Mouse (Mus musculus) embryonic facial prominence, embryonic 10.5 days (tissue): ENCODE data around the gene Lmna. TPM values are rescaled to one million over a fixed set of nuclear protein-coding genes. Genes with fewer than 3 reads are reported as not detected.
A peak's percentile ranks its signal among the peaks of the same experiment; 100 is the strongest.

Experiments
- DNase-seq: peaks from one replicate; pipeline ENCODE4 v3.0.0-alpha.2; 2017; ENCODE audit warnings: low spot score
- H3K27ac ChIP-seq: fragments of 300-500 bp; sonication (generic); replicated peaks from 2 replicates; pipeline ENCODE4 v1.5.1; 2016; ENCODE audit warnings: mild to moderate bottlenecking
- H3K27me3 ChIP-seq: fragments of 300-500 bp; sonication (generic); replicated peaks from 2 replicates; pipeline ENCODE4 v1.6.1; 2016; ENCODE audit warnings: low read depth, mild to moderate bottlenecking; ENCODE audit not compliant: poor library complexity, severe bottlenecking
- H3K36me3 ChIP-seq: fragments of 300-500 bp; sonication (generic); replicated peaks from 2 replicates; pipeline ENCODE4 v1.6.1; 2016; ENCODE audit warnings: mild to moderate bottlenecking, moderate library complexity
- H3K4me1 ChIP-seq: fragments of 300-500 bp; sonication (generic); 2 replicates; pipeline ENCODE4 v1.6.1; 2016
- H3K4me3 ChIP-seq: fragments of 300-500 bp; sonication (generic); 2 replicates; pipeline ENCODE4 v1.5.1; 2016; ENCODE audit warnings: mild to moderate bottlenecking, moderate library complexity
- H3K9me3 ChIP-seq: fragments of 300-500 bp; sonication (generic); 2 replicates; pipeline ENCODE4 v1.6.1; 2016; ENCODE audit warnings: mild to moderate bottlenecking
- WGBS: fragments of 180-500 bp; shearing (Covaris S2); methylation state at CpG from one replicate; pipeline ENCODE4 v1.1.7; 2016; 5-methylcytosine and 5-hydroxymethylcytosine counted together
- polyA plus RNA-seq: library from polyadenylated mRNA; unstranded; fragments of >200 nt; fragmentation: Nextera tagmentation; extraction: Ambion mirVana; gene quantifications from 2 replicates; pipeline ENCODE4 v1.2.1, GENCODE M21; 2016

The Lmna gene
- polyA plus RNA-seq, 1 experiment from 2014 or later = 17.9 TPM

- peak overlapping the region; percentile 93 for H3K27ac ChIP-seq
- H3K9me3 ChIP-seq = no peaks in the 10 kb centered on the region
- H3K36me3 ChIP-seq = no peaks in the 10 kb centered on the region
- H3K4me3 ChIP-seq = peak overlapping the region; percentile 20; the same call in 1 of the 2 replicates
- peak; percentile 52 for DNase-seq
- H3K27me3 ChIP-seq = no peaks in the 10 kb centered on the region
- peaks cover 53% of the 10 kb centered on the region for H3K4me1 ChIP-seq
- 37% methylated on average over 6 of the region's 6 CpGs for WGBS
Observed at GRCm38 (mm10) chr3:88512141-88512895, 2.6 kb upstream of the Lmna start.

GRCm38 (mm10) chr3:88511559-88511958, 1.8 kb upstream of the Lmna start:
- H3K36me3 ChIP-seq = no peaks in the 10 kb centered on the region
- H3K27ac ChIP-seq = peak overlapping the region; percentile 93
- no peak overlapping the region for H3K4me3 ChIP-seq
- 57% methylated on average over 4 of the region's 4 CpGs for WGBS
- no peaks in the 10 kb centered on the region for H3K27me3 ChIP-seq
- no peak for DNase-seq
- H3K9me3 ChIP-seq = no peaks in the 10 kb centered on the region
- H3K4me1 ChIP-seq = peaks cover 60% of the 10 kb centered on the region

- WGBS = 55% methylated on average over 13 of the region's 13 CpGs
- Histone ChIP-seq H3K4me3 (peak overlapping the region; percentile 56), H3K27ac (peak overlapping the region; percentile 93), H3K27me3 (no peaks in the 10 kb centered on the region), H3K9me3 (no peaks in the 10 kb centered on the region), H3K4me1 (peaks cover 69% of the 10 kb centered on the region), H3K36me3 (no peaks in the 10 kb centered on the region)
- no peak for DNase-seq
Observed at GRCm38 (mm10) chr3:88510421-88511289, 899 bp upstream of the Lmna start.

GRCm38 (mm10) chr3:88509250-88509649, 506 bp downstream of the Lmna start:
- Histone ChIP-seq H3K4me1 (peaks cover 79% of the 10 kb centered on the region), H3K27ac (peak overlapping the region; percentile 93), H3K36me3 (no peaks in the 10 kb centered on the region), H3K9me3 (no peaks in the 10 kb centered on the region), H3K27me3 (peaks cover 2% of the 10 kb centered on the region; the same call in 1 of the 2 replicates), H3K4me3 (peak overlapping the region; percentile 56)
- WGBS = 78% methylated on average over 3 of the region's 3 CpGs
- DNase-seq = peak; percentile 54

- Histone ChIP-seq H3K27me3 (peaks cover 37% of the 10 kb centered on the region), H3K4me1 (peaks cover 81% of the 10 kb centered on the region), H3K9me3 (no peaks in the 10 kb centered on the region), H3K4me3 (no peak overlapping the region; the same call in 1 of the 2 replicates), H3K27ac (peak overlapping the region; percentile 77), H3K36me3 (no peaks in the 10 kb centered on the region)
- WGBS = 34% methylated on average over 7 of the region's 7 CpGs
- peak; percentile 55 for DNase-seq
Observed at GRCm38 (mm10) chr3:88505765-88506164, 4.0 kb downstream of the Lmna start.

GRCm38 (mm10) chr3:88505081-88505480, 4.7 kb downstream of the Lmna start:
- Histone ChIP-seq H3K27me3 (peaks cover 43% of the 10 kb centered on the region), H3K27ac (peak overlapping the region; percentile 67; the same call in 1 of the 2 replicates), H3K9me3 (no peaks in the 10 kb centered on the region), H3K4me1 (peaks cover 77% of the 10 kb centered on the region), H3K4me3 (no peak overlapping the region), H3K36me3 (no peaks in the 10 kb centered on the region)
- no peak for DNase-seq
- 67% methylated on average over 6 of the region's 6 CpGs for WGBS

GRCm38 (mm10) chr3:88503881-88504746, 5.6 kb downstream of the Lmna start:
- no peak for DNase-seq
- 38% methylated on average over 8 of the region's 8 CpGs for WGBS
- Histone ChIP-seq H3K27ac (peak overlapping the region; percentile 65; the same call in 1 of the 2 replicates), H3K27me3 (peaks cover 45% of the 10 kb centered on the region), H3K4me1 (peaks cover 68% of the 10 kb centered on the region), H3K4me3 (no peak overlapping the region; the same call in 1 of the 2 replicates), H3K9me3 (no peaks in the 10 kb centered on the region), H3K36me3 (no peaks in the 10 kb centered on the region)

GRCm38 (mm10) chr3:88503505-88503863, 6.3 kb downstream of the Lmna start:
- no peak for DNase-seq
- Histone ChIP-seq H3K4me1 (peaks cover 66% of the 10 kb centered on the region), H3K27me3 (peaks cover 45% of the 10 kb centered on the region), H3K27ac (peak overlapping the region; percentile 75), H3K36me3 (no peaks in the 10 kb centered on the region), H3K4me3 (peak overlapping the region; percentile 68), H3K9me3 (no peaks in the 10 kb centered on the region)
- 25% methylated on average over 4 of the region's 4 CpGs for WGBS

- Histone ChIP-seq H3K36me3 (no peaks in the 10 kb centered on the region), H3K27me3 (peaks cover 45% of the 10 kb centered on the region), H3K27ac (peak overlapping the region; percentile 75), H3K9me3 (no peaks in the 10 kb centered on the region), H3K4me1 (peaks cover 66% of the 10 kb centered on the region), H3K4me3 (peak overlapping the region; percentile 68)
- WGBS = under 1% methylated on average over 55 of the region's 55 CpGs
- peak; percentile 75 for DNase-seq
Observed at GRCm38 (mm10) chr3:88502641-88503504, 6.9 kb downstream of the Lmna start.

GRCm38 (mm10) chr3:88502031-88502571, 7.7 kb downstream of the Lmna start:
- Histone ChIP-seq H3K4me1 (peaks cover 63% of the 10 kb centered on the region), H3K4me3 (peak overlapping the region; percentile 68), H3K36me3 (no peaks in the 10 kb centered on the region), H3K27ac (peak overlapping the region; percentile 75; the same call in 1 of the 2 replicates), H3K27me3 (peaks cover 45% of the 10 kb centered on the region), H3K9me3 (no peaks in the 10 kb centered on the region)
- DNase-seq = no peak
- 12% methylated on average over 11 of the region's 11 CpGs for WGBS

- Histone ChIP-seq H3K9me3 (no peaks in the 10 kb centered on the region), H3K4me3 (peak overlapping the region; percentile 68), H3K27me3 (peaks cover 45% of the 10 kb centered on the region), H3K36me3 (no peaks in the 10 kb centered on the region), H3K4me1 (peaks cover 57% of the 10 kb centered on the region), H3K27ac (0 out of 2 replicates have a peak overlapping the region, but pooled peaks have one; percentile 11)
- no peak for DNase-seq
- WGBS = 50% methylated on average over 6 of the region's 6 CpGs
Observed at GRCm38 (mm10) chr3:88501366-88502030, 8.3 kb downstream of the Lmna start.
